Mouse (Mus musculus): ENCODE measurements at regions not wholly inside any gene's neighbourhood (a gene's known extent, or its start where the extent isn't known, plus 50 kb on each side); places are given as distances from the start of the nearest gene placed in this dataset.

DNA sequence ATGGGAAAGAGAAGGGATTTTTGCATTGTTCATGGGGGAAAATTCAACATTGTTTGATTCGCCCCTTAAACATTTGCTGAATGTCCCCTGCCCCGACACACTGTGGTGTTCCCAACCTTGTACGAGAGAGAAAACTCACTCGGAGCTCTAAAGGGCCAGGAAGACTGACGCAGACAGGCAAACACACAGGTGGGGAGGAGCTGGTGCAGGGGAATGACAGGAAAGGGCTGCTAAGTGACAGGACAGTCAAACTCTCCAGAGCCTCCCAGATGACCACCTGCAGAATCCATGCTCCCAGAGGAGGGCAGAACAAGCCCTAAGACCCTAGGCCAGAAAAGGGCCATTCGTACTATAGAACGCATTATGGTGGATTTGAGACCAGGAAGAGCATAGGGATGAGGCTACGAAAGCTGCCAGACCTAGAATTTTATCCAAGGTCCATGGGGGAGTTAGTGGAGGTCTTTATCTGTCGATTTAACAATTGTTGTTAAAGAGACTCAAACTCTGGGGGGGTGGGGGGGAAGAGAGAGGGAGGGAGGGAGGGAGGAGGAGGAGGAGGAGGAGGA is 94.6 kb upstream of the Pabpc6 start:
- peak in 1 of 2 experiments; percentile 4 for DNase-seq (ENCODE audit: low spot score in 2 of 2)

DNA sequence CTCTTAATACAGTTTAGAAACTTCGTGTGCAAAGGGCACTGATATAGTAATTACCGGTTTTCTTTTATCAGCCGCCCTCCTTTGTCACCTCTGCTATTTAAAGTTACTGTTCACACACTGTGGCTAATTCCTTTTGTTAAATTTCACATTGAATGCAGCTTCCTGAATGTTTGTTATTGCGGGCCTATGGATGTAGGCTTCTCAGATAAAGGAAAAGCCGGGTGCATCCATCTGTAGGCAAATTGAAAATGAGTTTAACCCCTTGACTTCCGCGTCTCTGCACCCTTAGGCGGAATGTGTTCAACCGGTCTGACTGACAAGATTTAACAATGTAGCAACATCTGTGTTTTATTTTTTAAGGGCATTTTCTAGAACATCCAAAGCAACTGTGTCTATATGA is 93.6 kb upstream of the Pabpc6 start:
- no peak for DNase-seq (ENCODE audit: low spot score in 2 of 2)

DNA sequence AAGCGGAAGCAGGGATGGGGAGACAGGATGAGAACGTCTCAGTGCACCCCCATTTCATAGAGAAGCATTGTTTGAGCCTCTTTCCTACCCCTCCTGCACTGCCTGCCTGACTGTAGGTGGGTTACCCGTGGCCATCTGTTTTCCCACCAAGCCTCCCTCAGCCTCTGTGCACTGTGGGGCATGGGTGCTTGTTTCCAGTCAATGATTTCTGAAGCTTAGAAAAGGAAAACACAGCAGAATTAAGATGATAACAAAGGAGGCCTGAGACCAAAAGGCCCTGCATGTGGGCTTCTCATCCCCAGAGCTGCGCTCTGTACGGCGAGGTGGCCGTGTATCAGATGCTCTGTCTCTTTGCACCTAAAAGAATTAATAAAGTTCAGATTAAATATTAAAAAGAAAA is 92.9 kb upstream of the Pabpc6 start:
- no peak for DNase-seq (ENCODE audit: low spot score in 2 of 2)

DNA sequence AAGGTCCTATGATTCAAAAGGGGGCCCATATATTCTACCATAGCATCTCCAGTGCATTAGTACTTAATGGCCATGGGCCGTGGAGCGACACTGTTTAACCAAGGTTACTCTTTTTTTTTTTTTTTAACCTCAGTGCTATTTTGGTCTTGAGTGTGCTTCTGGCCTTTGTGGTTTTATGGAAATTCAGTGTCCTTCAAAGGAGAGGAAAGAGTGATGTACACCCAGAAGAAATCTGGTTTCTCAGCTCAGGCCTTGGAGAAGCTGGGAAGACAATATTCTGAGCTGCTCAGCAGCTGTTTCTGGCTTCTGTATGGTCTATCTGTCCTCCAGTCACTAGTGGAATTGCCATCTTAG is 91.2 kb upstream of the Pabpc6 start:
- DNase-seq (ENCODE audit: low spot score in 2 of 2) = no peak

DNA sequence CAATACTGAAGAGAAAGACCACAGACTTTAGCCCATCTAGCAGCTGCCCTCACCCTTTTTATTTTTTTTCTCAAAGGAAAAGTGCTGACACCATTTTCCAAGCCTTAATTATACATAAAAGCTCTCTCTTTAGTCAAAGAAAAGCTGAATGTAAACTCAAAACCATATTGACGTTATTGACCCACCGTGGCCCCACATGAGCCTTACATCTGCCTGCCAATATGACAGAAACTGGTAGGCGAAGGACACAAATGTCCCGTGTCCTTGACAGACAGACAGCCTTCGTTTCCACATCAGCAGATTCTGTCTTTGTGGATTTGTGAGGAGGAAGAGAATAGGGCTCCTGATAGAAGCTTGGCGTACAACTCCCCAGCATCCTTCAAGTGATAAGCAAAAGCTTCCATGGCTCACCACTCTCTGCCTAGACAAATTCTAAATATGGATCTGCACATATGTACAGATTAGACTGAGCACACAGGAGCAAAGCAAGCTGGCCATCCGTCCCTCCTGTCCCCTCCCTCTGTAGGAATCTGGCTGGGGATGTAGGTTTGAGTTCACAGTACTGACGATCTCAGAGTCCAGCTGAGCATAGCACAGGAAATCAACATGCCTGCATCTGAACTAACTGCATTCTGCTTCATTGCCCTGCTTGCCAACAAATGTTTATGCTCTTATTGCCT is 90.6 kb upstream of the Pabpc6 start:
- DNase-seq (ENCODE audit: low spot score in 2 of 2) = no peak

DNA sequence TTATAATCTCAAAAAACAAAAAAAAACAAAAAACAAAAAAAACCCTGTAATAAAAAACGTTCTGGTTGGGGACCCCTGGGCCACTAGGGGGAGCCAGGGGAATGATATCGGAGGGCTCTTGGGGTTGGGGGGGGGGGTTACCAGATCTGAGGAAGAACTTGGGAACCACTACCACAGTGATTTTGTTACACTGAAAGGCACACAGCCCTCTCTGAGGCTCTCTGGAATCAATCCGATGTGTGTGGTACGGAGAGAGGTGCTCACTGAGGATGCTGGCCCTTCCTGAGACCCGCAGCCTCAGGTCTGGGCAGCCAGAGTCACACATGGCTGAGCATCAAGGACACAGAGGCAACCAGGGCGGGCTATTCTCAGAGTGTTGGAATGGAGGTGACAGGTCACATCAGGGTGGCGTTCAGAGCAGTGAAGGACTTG is 89.9 kb upstream of the Pabpc6 start:
- DNase-seq (ENCODE audit: low spot score in 2 of 2) = no peak

DNA sequence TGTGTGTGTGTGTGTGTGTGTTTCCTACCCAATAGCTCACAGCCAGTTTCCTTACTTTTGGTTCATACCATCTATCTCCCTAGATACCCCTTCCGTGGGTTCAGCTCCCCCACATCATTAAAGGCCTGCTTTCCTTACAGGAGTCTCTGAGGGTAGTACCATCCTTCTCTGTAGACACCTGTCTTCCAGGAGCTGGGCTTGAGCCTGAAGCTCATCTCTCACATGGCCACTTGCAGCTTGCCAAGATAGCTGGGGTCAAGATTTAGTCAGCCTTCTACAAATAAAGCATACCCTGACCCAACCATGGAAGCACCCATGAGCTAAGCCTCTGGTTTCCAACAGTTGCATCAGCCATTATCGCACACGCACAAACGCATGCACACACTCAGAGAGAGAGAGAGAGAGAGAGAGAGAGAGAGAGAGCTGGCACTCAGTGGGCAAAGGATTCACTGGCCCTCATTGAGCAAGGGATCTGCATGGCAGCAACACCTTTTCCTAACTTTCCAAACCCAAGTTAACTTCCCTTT is 88.3 kb upstream of the Pabpc6 start:
- DNase-seq (ENCODE audit: low spot score in 2 of 2) = no peak

DNA sequence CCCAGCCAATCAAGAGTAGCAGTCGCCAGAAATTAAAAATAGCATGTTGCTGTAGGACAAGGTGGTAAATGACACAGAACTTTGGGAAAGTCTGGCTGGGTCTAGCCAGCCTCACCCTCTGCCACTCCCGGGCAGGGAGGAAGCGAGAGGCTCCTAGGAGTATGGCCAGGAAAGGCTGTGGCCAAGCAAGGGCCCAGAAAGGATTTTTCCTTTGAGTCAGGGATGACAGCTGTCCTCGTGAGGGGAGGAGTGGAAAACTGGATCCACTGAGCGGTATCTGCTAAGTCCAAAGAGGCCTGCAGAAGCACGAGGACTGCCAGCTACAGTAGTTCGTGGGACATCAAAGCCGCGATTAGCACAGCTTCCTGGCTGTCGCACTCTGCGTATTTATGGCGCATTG is 87.2 kb upstream of the Pabpc6 start:
- no peak for DNase-seq (ENCODE audit: low spot score in 2 of 2)

DNA sequence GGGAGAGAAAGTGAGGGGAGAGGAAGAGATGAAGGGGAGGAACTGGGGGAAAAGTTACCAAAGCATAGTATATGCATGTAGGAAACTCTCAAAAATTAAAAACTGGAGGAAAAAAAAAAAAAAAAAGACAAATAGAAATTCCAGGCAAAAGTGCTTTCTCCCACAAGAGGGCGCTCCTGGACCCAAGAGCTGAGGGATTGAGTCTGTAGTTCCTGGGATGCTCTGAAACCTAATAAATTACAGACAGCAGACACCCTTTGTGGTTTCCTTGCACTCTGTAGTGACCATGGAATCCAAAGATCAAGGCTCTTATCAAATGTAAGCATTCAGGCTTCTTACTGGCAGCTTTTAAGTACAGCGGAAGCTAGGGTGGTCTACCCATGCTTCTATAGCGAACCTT is 86.7 kb upstream of the Pabpc6 start:
- peak; percentile 6 to 21 for DNase-seq (ENCODE audit: low spot score in 2 of 2)

DNA sequence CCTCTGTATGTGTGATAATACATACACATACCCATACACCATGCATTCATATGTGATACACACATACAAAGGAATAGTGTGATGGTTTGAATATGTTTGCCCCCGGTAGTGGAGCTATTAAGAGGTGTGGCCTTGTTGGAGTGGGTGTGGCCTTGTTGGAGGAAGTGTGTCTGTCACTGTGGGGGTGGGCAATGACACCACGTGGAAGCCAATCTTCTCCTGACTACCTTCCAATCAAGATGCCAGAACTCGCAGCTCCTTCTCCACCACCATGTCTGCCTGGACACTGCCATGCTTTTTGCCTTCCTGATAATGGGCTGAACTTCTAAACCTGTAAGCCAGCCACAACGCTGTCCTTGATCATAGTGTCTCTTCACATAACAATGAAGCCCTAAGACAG is 86.1 kb upstream of the Pabpc6 start:
- DNase-seq (ENCODE audit: low spot score in 2 of 2) = no peak

DNA sequence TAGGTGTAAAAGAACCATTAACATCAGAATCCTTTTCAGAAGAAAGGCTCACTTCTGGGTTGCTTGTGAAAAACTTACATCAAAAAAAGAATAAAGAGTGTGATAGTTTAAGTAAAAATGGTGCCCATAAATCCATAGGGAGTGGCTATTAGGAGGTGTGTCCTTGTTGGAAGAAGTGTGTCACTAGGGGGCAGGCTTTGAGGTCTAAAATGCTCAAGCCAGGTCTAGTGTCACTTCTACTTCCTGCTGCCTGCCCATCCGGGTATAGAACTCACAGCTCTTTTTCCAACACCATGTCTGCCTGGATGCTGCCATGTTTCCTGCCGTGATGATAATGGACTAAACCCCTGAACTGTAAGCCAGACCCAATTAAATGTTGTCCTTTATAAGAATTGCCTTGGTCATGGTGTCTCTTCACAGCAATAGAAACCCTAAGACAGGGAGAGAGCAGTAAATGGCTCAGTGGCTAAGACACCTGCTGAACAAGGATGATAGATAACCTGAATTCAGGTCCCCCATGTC is 85.4 kb upstream of the Pabpc6 start:
- no peak for DNase-seq (ENCODE audit: low spot score in 2 of 2)

DNA sequence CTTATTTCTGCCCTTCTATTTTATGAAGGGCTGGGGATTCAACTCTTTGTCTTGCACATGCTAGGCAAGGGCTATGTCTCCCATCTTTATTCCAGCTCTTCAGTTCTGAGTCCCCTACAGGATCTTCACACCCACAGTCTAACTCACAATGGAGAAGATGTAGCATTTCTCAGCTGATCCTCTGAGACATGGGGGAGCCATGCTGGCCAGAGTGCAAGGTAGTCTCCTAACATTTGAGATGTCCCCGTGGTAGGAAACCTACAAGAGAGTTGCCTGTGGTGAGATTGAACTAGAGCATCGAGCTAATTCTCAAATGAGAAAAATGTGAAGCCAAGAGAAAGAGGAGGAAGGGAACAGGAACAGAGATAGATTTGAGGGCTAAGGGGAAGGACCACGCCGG is 83.3 kb upstream of the Pabpc6 start:
- DNase-seq (ENCODE audit: low spot score in 2 of 2) = no peak

DNA sequence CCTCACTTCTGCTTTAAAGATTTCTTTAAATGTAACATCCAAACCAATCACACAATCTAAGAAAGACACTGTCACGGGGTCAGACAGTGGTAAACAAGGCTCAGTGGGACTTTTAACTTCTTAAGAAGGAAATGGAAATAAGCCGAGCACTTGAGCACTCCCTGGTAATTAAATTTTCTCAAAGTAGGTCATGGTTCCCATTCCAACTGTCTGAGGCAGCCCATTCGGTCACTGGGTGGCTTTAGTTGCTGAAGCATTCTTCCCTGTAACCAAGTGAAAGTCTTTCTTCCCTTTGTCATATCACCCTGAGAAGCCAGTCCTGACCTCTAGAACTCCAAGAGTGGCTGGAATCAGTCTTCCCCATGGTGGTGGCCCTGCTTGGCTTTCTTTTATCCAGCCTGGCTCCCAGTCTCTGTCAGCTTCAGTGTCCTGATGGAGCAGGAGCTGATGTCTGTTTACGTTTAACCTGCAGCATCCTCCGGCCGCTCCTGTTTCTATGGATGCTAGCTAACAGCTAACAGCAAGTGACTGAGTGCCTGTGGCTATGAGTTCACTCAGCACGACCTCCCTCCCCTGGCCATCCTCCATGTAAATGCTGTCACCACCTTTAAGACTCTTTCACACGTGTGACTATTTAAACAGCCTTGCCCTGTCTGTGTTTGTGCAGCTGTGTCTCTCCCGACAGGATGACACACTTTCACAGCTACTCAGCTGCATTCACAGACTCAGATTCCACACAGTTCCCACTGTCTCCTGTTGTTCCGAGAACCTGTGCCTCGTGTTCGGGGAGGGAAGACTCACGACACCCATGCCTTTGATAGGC is 82.0 kb upstream of the Pabpc6 start:
- no peak for DNase-seq (ENCODE audit: low spot score in 2 of 2)

DNA sequence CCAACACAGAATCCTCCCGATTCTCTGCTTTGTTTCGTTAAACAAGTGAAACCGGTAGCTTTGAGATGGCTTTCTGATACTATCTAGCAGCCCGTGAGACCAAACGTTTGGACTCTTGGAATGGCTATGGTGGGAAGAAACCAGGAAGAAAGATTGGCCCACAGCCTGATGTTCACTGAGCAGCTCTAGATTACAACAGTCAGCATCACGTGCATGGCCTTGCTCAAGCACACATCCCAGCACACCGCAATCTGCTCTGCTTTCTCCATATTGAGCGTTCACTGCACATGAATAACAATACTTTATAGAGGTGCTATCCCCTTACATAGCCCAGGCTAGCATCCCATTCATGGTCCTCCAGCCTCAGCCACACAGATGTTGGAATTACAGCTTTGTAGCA is 80.5 kb upstream of the Pabpc6 start:
- DNase-seq (ENCODE audit: low spot score in 2 of 2) = no peak

DNA sequence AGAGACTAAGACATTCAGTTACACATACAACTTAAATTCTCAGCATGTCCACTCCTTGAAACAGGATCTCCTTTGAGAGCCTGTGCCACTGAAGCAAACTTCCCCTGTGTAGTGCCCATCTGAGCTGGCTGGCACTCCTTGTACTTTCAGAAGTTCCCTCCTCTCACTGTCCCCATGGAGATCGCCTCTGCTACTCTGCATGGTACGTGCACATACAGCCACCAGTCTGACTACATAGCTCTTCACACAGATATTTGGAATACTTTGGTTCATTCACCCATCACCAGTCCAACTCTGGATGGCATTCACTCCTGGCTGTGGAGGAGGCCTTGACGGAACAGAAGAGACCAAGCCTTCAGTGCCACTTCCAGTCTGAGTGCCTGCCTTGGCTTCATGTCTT is 79.8 kb upstream of the Pabpc6 start:
- no peak for DNase-seq (ENCODE audit: low spot score in 2 of 2)

DNA sequence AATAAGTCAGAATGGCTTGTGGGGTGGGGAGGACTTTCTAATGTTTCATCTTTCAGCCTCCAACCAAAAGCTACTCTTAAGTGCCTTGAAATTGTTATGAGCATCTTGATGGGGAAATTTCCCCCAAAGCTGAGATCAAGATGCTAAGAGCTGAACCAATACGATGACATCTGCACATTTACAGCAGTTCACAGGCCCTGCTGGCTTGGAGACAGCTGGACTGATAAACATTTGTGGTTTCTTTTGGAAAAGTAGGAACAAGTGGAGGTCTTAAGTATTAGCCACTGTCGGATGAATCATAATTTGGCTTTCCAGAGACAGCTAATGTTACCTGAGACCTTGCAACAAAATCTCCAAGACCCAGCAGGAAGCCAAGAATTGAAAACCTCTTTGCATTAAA is 78.4 kb upstream of the Pabpc6 start:
- no peak for DNase-seq (ENCODE audit: low spot score in 2 of 2)

DNA sequence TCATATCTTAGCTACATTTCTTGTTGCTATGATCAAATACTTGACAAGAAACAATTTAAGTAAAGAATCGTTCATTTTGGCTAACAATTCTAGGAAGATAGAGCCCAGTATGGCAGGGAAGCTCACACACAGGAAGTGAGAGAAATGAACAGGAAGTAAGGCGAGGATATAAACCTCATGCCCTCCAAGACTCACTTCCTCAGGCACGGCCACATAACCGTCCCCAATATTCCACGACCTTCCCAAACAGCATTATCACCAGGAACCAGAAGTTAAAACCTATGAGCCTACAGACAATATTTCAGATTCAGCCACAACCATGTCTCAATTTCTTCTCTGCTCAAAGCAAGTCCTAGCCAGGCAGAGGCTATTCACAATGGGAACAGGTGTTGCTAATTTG is 73.8 kb upstream of the Pabpc6 start:
- no peak for DNase-seq (ENCODE audit: low spot score in 2 of 2)

DNA sequence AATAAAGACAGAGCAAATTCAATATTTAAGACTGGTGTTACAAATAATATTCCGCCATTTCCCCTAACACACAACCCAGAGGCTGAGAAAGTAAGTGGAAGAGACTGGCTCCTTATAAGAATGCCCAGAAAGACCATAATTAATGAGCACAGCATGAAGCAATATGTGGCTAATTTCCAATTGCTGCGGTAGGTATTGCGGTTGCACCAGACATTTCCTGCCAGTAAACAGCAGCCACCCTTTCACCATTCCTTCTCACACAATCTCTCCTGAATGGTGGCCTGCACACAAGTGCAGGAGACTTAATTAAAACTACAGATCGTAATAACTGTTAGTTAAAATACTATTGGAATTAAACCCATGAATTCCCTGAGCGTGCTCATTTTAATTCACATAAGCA is 71.8 kb upstream of the Pabpc6 start:
- DNase-seq (ENCODE audit: low spot score in 2 of 2) = no peak

DNA sequence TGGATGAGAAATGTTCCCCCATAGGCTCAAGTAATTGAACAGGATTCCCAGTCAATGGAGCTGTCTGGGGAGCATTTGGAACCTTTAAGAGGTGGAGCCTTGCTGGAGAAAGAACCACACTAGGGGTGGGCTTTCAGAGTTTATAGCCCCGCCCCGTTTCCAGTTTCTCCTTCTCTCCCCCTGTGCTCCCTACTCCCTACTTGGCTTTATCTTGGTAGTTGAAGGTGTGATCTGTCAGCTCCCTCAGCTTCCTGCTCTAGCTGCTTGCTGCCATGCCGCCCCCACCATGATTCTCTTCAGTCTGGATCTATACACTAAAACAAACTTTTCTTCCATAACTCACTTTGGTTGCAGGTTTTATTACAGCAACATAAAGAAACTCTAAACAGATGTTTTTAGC is 59.5 kb upstream of the Pabpc6 start:
- no peak for DNase-seq (ENCODE audit: low spot score in 2 of 2)

DNA sequence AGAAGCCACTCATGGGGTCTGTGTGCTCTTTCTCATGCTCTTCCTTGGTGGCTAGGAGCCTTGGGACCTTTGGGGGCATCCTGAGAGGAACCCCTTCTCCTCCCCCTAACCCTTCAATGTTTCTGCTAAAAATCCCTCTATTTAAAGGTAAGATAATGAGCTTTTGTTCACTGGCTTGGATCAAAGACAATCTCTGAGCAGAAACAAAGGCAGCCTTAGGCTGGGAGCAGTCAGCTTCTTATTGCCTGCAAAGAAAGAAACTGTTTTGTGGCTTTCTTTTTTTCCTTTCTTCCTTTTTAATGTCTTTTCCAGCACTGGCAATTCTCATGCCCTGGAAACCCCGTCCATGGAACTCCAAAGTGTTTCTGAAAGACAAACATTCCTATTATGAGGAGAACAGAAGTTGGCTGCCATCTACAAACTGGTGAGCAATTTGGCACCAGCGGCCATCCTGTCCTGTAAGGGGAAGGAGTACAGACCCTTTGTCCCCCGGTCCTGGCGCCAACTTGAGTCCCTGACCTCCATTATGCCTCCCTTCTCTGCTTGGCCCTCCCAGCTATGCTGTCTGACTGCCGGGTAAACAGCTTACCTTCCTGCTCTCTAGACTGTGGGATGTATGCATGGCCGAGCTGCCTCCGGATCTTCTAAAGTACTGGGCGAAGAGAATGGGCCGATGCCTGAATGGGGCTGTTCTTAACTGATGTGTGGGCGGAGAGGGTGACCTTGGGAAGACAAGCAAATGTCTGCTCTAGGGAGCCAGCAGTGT is 56.4 kb upstream of the Pabpc6 start:
- no peak for DNase-seq (ENCODE audit: low spot score in 2 of 2)

DNA sequence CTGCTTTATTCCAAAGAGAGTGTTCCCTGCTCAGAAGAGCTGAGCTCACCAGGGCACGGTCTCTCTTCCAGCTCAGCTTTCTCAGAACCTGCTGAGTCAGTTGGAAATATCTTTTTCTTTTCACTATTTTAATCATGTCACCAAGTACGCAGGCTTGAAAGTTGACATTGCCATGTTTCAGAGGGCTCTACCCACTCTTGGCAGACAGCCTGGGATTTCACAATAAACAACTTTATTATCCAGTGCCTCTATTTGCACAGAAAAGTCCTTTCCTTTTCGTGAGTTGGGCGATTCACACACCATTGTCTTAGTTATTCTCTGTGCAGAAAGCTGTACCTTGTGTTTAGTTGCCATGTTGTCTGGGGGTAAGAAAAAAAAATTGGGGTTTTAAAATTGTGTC is 54.0 kb upstream of the Pabpc6 start:
- no peak for DNase-seq (ENCODE audit: low spot score in 2 of 2)

DNA sequence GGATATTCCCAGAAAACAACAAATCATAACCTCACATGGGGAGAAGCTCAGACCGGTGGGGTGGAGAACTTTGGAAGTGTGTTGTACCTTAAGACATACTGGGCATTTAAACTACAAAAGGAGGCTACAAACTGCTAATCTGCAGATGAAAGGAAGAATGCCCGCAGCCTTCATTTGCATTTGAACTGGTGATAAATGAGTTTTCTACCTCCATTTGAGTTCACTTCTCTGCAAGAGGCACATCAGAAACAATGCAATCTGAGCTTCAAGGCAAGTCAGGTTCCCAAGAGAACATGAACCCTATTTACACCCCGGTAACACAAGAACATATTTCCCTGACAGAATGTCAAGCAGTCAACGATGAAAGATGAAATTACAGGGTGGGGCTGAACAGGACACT is 53.2 kb upstream of the Pabpc6 start:
- DNase-seq (ENCODE audit: low spot score in 2 of 2) = no peak
